Mouse (Mus musculus): ENCODE results near the gene Dnm2. TPM values are rescaled to one million over a fixed set of nuclear protein-coding genes. Genes with fewer than 3 reads are reported as not detected.
A peak's percentile ranks its signal among the peaks of the same experiment; 100 is the strongest.

Dnm2 gene
- total and polyA plus RNA-seq, 2 experiments from 2014 or later, result 58.6 to 80.4 TPM

DNA sequence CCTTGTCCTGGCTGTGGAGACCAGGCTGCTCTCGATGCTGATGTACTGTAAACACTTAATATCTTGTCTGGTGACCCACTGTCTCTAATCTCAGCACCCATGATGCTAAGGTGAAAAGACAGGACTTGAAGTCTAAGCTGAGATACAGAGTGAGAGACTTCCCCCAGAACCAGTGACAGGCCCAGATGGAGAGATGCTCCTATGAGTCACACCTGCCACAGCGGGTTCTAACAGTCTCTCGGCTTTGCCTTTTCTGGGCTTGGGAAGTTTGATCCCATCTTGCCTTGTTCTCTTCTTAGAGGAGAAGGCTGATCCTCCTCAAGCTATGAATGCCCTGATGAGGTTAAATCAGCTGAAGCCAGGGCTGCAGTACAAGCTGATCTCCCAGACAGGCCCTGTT lies 27.5 kb upstream of the Dnm2 start:
- no peak overlapping the region for H3K4me2 ChIP-seq (ENCODE audit: low read depth, low read length)
- H3K9ac ChIP-seq (replicated peaks; ENCODE audit: low read length), result 0 out of 2 replicates have a peak overlapping the region, but pooled peaks have one; percentile 17
- H3K27me3 ChIP-seq (ENCODE audit: insufficient read depth, low read length), result no peaks in the 10 kb centered on the region
- no peaks in the 10 kb centered on the region for H3K9me3 ChIP-seq (ENCODE audit: low read length)
- H3K4me1 ChIP-seq (ENCODE audit: insufficient read depth, low read length), result no peaks in the 10 kb centered on the region
- no peak overlapping the region for H3K27ac ChIP-seq
- TF ChIP-seq CTCF (IDR thresholded peaks at IDR 0.05; ENCODE audit: low read depth), result no peak
- DNase-seq (ENCODE audit: low spot score), result no peak
- H3K36me3 ChIP-seq (ENCODE audit: insufficient read depth, low read length), result peaks cover 95% of the 10 kb centered on the region
- no peak overlapping the region for H3K4me3 ChIP-seq (ENCODE audit: low read length)
- no peak for ATAC-seq
- 96% methylated on average over 3 of the region's 3 CpGs for WGBS

DNA sequence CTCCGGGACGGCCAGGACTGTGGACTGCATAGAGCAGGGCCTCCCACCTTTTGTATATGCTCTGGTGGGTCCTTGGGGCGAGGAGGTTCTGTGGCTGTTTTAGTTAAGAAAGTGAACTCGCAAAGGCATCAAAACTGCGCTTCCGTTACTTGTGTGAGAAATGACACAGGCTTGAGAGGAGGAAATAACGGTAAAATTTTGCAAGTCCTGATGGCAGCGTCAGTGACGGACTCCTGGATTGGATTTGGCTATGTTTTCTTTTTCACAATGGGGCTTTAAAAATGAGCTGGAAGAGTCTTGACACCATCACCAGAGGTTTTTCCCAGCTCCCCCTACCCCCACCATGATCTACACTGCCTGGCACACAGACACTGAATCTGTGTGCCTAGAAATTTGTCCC lies 23.7 kb upstream of the Dnm2 start:
- H3K4me3 ChIP-seq (ENCODE audit: low read length), result no peak overlapping the region
- no peak overlapping the region for H3K9ac ChIP-seq (replicated peaks; ENCODE audit: low read length)
- no peaks in the 10 kb centered on the region for H3K9me3 ChIP-seq (ENCODE audit: low read length)
- H3K27ac ChIP-seq, result no peak overlapping the region
- ATAC-seq, result no peak
- no peaks in the 10 kb centered on the region for H3K4me1 ChIP-seq (ENCODE audit: insufficient read depth, low read length)
- H3K4me2 ChIP-seq (ENCODE audit: low read depth, low read length), result no peak overlapping the region
- 94% methylated on average over 9 of the region's 9 CpGs for WGBS
- H3K36me3 ChIP-seq (ENCODE audit: insufficient read depth, low read length), result peaks cover 95% of the 10 kb centered on the region
- no peaks in the 10 kb centered on the region for H3K27me3 ChIP-seq (ENCODE audit: insufficient read depth, low read length)
- no peak for TF ChIP-seq CTCF (IDR thresholded peaks at IDR 0.05; ENCODE audit: low read depth)
- DNase-seq (ENCODE audit: low spot score), result no peak

DNA sequence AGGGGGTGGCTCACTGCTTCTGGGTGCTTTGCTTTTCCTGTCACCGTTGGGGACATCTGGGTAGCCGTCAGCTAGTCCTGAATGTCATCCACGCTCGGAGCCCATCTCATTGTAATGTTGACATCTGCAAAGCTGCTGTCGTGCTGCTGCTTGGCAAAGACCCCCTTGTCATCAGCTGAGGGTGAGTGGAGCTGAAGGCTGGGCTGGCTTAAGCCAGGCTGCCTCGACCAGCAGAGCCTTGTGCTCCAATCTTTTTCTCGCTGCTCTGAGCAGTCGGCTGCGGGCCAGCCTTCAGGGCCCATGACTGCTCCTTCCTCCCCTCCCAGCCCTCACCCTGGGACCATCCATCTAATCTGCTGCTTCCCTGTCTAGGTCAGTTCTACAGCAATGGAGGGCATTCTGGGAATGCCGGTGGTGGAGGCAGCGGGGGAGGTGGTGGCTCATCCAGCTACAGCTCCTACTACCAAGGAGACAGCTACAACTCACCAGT lies 21.9 kb upstream of the Dnm2 start:
- ATAC-seq (no peak), DNase-seq (ENCODE audit: low spot score) (no peak)
- H3K9me3 ChIP-seq (ENCODE audit: low read length), result no peaks in the 10 kb centered on the region
- no peak overlapping the region for H3K4me2 ChIP-seq (ENCODE audit: low read depth, low read length)
- WGBS, result 77% methylated on average over 11 of the region's 11 CpGs
- H3K4me3 ChIP-seq (ENCODE audit: low read length), result no peak overlapping the region
- no peaks in the 10 kb centered on the region for H3K4me1 ChIP-seq (ENCODE audit: insufficient read depth, low read length)
- no peak overlapping the region for H3K27ac ChIP-seq
- no peak overlapping the region for H3K9ac ChIP-seq (replicated peaks; ENCODE audit: low read length)
- no peak for TF ChIP-seq CTCF (IDR thresholded peaks at IDR 0.05; ENCODE audit: low read depth)
- no peaks in the 10 kb centered on the region for H3K27me3 ChIP-seq (ENCODE audit: insufficient read depth, low read length)
- peaks cover 85% of the 10 kb centered on the region for H3K36me3 ChIP-seq (ENCODE audit: insufficient read depth, low read length)

DNA sequence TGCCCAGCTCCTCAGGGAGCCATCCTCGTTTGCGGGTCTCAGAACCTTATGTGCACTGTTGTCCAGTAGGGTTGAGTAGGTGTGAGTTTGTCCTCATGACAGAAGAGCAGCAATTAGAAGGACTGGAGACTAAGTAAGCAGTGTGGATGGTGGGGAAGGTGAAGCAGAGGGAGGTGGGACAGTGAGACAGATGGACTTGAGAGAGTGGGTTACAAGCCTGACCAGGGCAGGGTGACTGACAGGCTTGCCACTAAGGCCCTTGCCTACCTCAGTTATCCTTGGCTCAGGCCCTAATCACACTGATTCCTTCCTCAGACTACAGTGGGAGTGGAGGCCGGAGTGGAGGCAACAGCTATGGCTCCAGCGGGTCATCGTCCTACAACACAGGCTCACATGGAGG lies 21.0 kb upstream of the Dnm2 start:
- ATAC-seq, result no peak
- 92% methylated on average over 5 of the region's 5 CpGs for WGBS

DNA sequence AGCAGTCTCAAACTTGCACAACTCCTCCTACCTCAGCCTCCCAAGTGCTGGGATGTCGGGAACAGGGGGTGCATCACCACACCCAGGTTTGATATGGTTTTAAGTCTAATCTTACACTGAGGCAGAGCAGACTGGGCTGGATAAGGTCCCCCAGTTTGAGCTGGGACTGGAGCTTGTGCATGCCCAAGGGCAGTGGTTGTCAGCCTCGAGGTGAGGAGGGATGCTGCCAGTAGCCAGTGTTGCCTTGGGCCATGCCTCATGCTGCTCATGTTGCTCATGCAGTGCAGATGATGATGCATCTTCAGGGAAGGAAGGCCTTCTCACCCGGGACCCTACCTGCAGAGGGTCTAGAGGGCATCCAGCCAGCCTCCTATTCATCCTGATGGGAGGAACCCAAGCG lies 19.2 kb upstream of the Dnm2 start:
- Histone ChIP-seq H3K27me3 (ENCODE audit: insufficient read depth, low read length) (no peaks in the 10 kb centered on the region), H3K36me3 (ENCODE audit: insufficient read depth, low read length) (peaks cover 59% of the 10 kb centered on the region), H3K9ac (replicated peaks; ENCODE audit: low read length) (no peak overlapping the region), H3K4me1 (ENCODE audit: insufficient read depth, low read length) (no peaks in the 10 kb centered on the region; the same call in 1 of the 2 replicates), H3K27ac (no peak overlapping the region), H3K4me2 (ENCODE audit: low read depth, low read length) (no peak overlapping the region), H3K4me3 (ENCODE audit: low read length) (no peak overlapping the region), H3K9me3 (ENCODE audit: low read length) (no peaks in the 10 kb centered on the region)
- ATAC-seq, result no peak
- no peak for TF ChIP-seq CTCF (IDR thresholded peaks at IDR 0.05; ENCODE audit: low read depth)
- DNase-seq (ENCODE audit: low spot score), result no peak
- 73% methylated on average over 4 of the region's 4 CpGs for WGBS

More for the DNA sequence above, 21.0 kb upstream of the Dnm2 start:
- DNase-seq (ENCODE audit: low spot score), result no peak
- H3K9ac ChIP-seq (replicated peaks; ENCODE audit: low read length), result no peak overlapping the region
- peaks cover 77% of the 10 kb centered on the region for H3K36me3 ChIP-seq (ENCODE audit: insufficient read depth, low read length)
- H3K27me3 ChIP-seq (ENCODE audit: insufficient read depth, low read length), result no peaks in the 10 kb centered on the region
- no peak for TF ChIP-seq CTCF (IDR thresholded peaks at IDR 0.05; ENCODE audit: low read depth)
- H3K27ac ChIP-seq, result no peak overlapping the region
- no peak overlapping the region for H3K4me3 ChIP-seq (ENCODE audit: low read length)
- no peaks in the 10 kb centered on the region for H3K9me3 ChIP-seq (ENCODE audit: low read length)
- H3K4me2 ChIP-seq (ENCODE audit: low read depth, low read length), result no peak overlapping the region
- no peaks in the 10 kb centered on the region for H3K4me1 ChIP-seq (ENCODE audit: insufficient read depth, low read length)

DNA sequence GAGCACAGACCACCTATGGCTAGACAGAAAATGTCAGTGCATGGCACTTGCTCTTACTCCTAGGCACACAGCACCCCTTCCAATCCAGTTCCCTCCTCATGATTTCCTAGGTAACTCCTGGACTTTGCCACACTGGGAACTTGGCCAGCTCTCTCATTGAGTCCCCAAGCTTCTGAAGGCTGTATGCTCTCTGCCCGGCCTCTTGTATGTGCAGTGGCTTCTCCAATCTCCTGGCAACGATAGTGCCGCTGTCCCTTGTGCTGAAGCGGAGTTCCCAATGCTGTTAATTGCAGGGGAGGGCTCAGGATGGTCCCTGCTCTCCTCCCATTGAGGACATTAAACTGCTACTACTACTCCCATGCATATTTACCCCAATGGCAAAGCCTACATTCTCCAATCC lies 16.8 kb upstream of the Dnm2 start:
- H3K36me3 ChIP-seq (ENCODE audit: insufficient read depth, low read length), result peaks cover 38% of the 10 kb centered on the region
- peak; percentile 84 for DNase-seq (ENCODE audit: low spot score)

DNA sequence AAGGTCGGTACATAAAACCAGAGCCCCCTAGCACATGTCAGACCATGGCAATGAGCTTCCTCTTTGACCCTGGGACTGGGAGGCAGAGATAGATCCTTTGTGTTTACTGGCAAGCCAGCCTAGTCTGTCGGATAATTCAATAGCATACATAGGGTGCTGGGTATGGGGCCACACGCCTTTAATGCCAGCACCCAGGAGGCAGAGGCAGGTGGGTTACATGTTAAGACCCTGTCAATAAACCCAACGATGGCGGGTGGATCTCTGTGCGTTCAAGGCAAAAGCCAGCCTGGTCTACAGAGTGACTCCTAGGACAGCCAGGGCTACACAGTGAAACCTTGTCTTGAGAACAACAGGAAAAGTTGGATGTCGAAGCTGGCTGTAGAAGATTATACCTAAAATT lies 16.1 kb upstream of the Dnm2 start:
- TF ChIP-seq CTCF (IDR thresholded peaks at IDR 0.05; ENCODE audit: low read depth), result no peak
- DNase-seq (ENCODE audit: low spot score), result no peak
- Histone ChIP-seq H3K4me2 (ENCODE audit: low read depth, low read length) (no peak overlapping the region), H3K4me1 (ENCODE audit: insufficient read depth, low read length) (peaks cover 3% of the 10 kb centered on the region), H3K36me3 (ENCODE audit: insufficient read depth, low read length) (peaks cover 31% of the 10 kb centered on the region), H3K9me3 (ENCODE audit: low read length) (no peaks in the 10 kb centered on the region), H3K9ac (replicated peaks; ENCODE audit: low read length) (no peak overlapping the region), H3K4me3 (ENCODE audit: low read length) (no peak overlapping the region), H3K27me3 (ENCODE audit: insufficient read depth, low read length) (no peaks in the 10 kb centered on the region), H3K27ac (no peak overlapping the region)
- WGBS, result 70% methylated on average over 7 of the region's 7 CpGs
- ATAC-seq, result no peak

More for the DNA sequence above, 16.8 kb upstream of the Dnm2 start:
- peak; percentile 24; the same call in 1 of the 2 replicates for ATAC-seq
- Histone ChIP-seq H3K9ac (replicated peaks; ENCODE audit: low read length) (no peak overlapping the region), H3K4me1 (ENCODE audit: insufficient read depth, low read length) (peaks cover 3% of the 10 kb centered on the region), H3K27me3 (ENCODE audit: insufficient read depth, low read length) (no peaks in the 10 kb centered on the region), H3K9me3 (ENCODE audit: low read length) (no peaks in the 10 kb centered on the region), H3K4me2 (ENCODE audit: low read depth, low read length) (no peak overlapping the region), H3K27ac (peak overlapping the region; percentile 51; the same call in 1 of the 2 replicates), H3K4me3 (ENCODE audit: low read length) (no peak overlapping the region)
- TF ChIP-seq CTCF (IDR thresholded peaks at IDR 0.05; ENCODE audit: low read depth), result no peak
- 12% methylated on average over 4 of the region's 4 CpGs for WGBS

All from hindbrain, postnatal 0 days (tissue).